Mouse (Mus musculus) limb, embryonic 11.5 days (tissue): ENCODE data around the gene Ctss. TPM values are rescaled to one million over a fixed set of nuclear protein-coding genes. Genes with fewer than 3 reads are reported as not detected.

Source experiments
- ATAC-seq: fragments of 200-750 bp; cut with Nextera tagmentation; 2 replicates; pipeline ENCODE4 v1.8.0; 2017; ENCODE audit warnings: low read depth; ENCODE audit not compliant: insufficient number of reproducible peaks, low FRiP score, low TSS enrichment
- DNase-seq: peaks from one replicate; pipeline ENCODE4 v3.0.0-alpha.2; 2015; ENCODE audit warnings: low spot score
- H3K27ac ChIP-seq: fragments of 300-500 bp; sonication (generic); replicated peaks from 2 replicates; pipeline ENCODE4 v1.5.1; 2014; ENCODE audit warnings: low read depth, mild to moderate bottlenecking, low read length
- H3K27me3 ChIP-seq: fragments of 300-500 bp; sonication (generic); 2 replicates; pipeline ENCODE4 v1.6.1; 2014; ENCODE audit warnings: mild to moderate bottlenecking, low read length, mixed read lengths; ENCODE audit not compliant: control insufficient read depth, insufficient read depth
- H3K36me3 ChIP-seq: fragments of 300-500 bp; sonication (generic); 2 replicates; pipeline ENCODE4 v1.6.1; 2014; ENCODE audit warnings: mild to moderate bottlenecking, low read length, moderate library complexity, mixed read lengths; ENCODE audit not compliant: control insufficient read depth, insufficient read depth
- H3K4me1 ChIP-seq: fragments of 300-500 bp; sonication (generic); 2 replicates; pipeline ENCODE4 v1.6.1; 2014; ENCODE audit warnings: low read length, mixed read lengths; ENCODE audit not compliant: control insufficient read depth, insufficient read depth
- H3K4me2 ChIP-seq: fragments of 300-500 bp; sonication (generic); 2 replicates; pipeline ENCODE4 v1.6.1; 2014; ENCODE audit warnings: low read depth, mild to moderate bottlenecking, moderate library complexity; ENCODE audit not compliant: severe bottlenecking
- H3K4me3 ChIP-seq: fragments of 300-500 bp; sonication (generic); 2 replicates; pipeline ENCODE4 v1.5.1; 2014; ENCODE audit warnings: low read depth, low read length
- H3K9ac ChIP-seq: fragments of 300-500 bp; sonication (generic); 2 replicates; pipeline ENCODE4 v1.6.1; 2014; ENCODE audit warnings: mild to moderate bottlenecking, low read length
- H3K9me3 ChIP-seq: fragments of 300-500 bp; sonication (generic); 2 replicates; pipeline ENCODE4 v1.6.1; 2016; ENCODE audit warnings: low read length; ENCODE audit not compliant: control insufficient read depth
- WGBS: fragments of 180-500 bp; shearing (Covaris S2); extraction: QIAGEN DNeasy Blood & Tissue Kit; methylation state at CpG from one replicate; pipeline ENCODE4 v1.1.7; 2014; 5-methylcytosine and 5-hydroxymethylcytosine counted together
- polyA plus RNA-seq: library from polyadenylated mRNA; unstranded; fragments of >200 nt; fragmentation: Nextera tagmentation; extraction: Ambion mirVana; gene quantifications from 2 replicates; pipeline ENCODE4 v1.2.1, GENCODE M21; 2014

Ctss gene
- 5.0 and 5.6 TPM in 2 replicates for polyA plus RNA-seq

DNA sequence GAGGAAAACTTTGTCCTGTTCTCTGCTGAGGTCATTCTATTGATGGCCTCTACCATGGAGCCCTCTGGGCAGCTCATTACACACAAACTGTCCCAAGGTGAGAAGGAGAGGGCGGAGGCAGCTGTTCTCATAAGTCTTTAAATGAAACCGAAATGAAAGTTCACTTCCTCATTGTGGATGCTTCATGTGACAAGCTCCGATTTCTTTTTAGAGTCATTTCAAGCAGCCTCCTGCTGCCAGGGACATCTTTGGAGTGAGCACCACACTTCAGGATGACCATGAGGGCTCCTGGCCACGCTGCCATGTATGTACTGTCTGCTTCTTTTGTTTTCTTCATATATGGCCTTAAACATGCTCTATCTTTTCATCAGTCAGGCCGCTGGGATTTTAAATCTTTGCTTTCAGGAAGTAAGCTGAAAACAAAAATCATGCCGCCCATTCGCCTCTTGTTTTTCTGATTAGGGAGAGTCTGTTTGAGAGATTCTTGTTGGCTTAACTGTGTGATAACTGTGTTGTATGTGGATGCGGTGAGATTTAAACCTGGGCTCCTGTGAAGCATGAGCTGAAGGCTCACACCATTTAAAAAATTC lies at the start of gene Ctss:
Gene Ctss, plus strand, starts transcription at position 165 of the 590 bp plus-strand sequence.
- Histone ChIP-seq H3K27me3 (no peaks in the 10 kb centered on the region), H3K9me3 (no peaks in the 10 kb centered on the region), H3K4me3 (no peak within 1 kb of the TSS), H3K27ac (no peak within 1 kb of the TSS), H3K4me1 (no peaks in the 10 kb centered on the region), H3K36me3 (no peaks in the 10 kb centered on the region), H3K9ac (no peak within 1 kb of the TSS), H3K4me2 (no peak within 1 kb of the TSS)
- WGBS, result 87% methylated on average over 8 of the region's 8 CpGs
- DNase-seq (no peak), ATAC-seq (no peak)

DNA sequence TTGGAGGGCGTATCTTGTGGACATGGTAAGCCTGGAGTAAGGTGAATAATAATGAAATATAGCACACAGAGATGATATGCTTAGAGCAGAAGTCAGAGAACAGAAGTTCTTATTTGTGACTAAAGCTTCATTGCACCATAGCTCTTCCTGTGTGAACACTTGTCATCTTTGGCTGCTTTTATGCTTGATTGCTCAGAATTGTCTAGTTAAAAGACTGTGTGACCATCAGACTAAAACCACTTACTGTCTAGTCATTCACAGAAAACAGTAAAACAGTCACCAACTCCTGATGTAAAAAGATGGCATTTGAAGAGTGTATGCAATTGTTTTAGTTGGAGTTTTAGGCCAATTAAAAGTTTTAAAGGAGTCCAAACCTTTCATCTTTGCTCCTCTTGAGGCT lies 47.6 kb upstream of the Ctss start:
- DNase-seq, result no peak
- Histone ChIP-seq H3K4me1 (no peaks in the 10 kb centered on the region), H3K27ac (no peak overlapping the region), H3K27me3 (no peaks in the 10 kb centered on the region), H3K4me2 (no peak overlapping the region), H3K4me3 (no peak overlapping the region), H3K36me3 (peaks cover 4% of the 10 kb centered on the region), H3K9me3 (no peaks in the 10 kb centered on the region), H3K9ac (no peak overlapping the region)
- 100% methylated on average over 1 of the region's 1 CpGs for WGBS
- ATAC-seq, result no peak

DNA sequence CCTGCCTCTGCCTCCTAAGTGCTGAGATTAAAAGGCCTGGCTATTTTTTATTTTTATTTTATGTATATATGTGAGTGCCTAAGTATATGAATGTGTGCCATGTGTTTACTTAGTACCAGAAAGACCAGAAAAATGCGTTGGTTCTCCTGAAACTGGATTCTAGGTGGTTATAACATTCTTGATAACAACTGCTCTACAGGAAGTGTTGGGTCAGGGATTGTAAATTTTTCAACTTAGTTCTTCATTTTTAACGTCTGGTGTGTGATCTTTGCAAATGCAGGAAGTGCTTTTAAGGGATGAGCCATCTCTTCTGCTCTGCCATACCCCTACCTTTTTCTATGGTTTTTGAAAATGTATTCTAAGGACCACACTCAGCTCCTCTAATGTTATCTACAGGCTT lies 40.2 kb upstream of the Ctss start:
- Histone ChIP-seq H3K4me2 (no peak overlapping the region), H3K36me3 (peaks cover 12% of the 10 kb centered on the region), H3K4me1 (no peaks in the 10 kb centered on the region), H3K4me3 (no peak overlapping the region), H3K27me3 (no peaks in the 10 kb centered on the region), H3K9me3 (no peaks in the 10 kb centered on the region), H3K9ac (no peak overlapping the region), H3K27ac (no peak overlapping the region)
- ATAC-seq, result no peak
- DNase-seq, result no peak
- 85% methylated on average over 2 of the region's 2 CpGs for WGBS

DNA sequence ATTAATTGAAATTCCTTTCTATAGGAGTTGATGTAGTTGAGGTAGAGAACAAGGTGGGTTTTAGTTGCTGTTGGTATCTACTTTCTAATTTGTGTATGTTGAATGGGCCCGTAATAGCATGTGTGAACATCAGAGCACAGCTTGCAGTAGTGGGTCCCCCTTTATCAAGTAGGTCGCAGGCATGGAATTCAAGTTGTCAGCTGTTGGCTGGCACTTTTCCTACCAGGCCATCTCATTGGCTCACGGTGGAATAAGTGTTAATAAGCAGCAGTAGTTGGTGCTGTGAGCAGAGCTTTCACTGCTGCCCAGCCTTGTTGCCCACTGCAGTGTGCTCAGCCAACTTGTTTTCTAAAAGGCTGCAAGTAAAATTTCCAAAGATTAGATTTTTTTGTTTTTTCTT lies 37.9 kb upstream of the Ctss start:
- DNase-seq (no peak), ATAC-seq (no peak)
- Histone ChIP-seq H3K4me3 (no peak overlapping the region), H3K9me3 (no peaks in the 10 kb centered on the region), H3K27me3 (no peaks in the 10 kb centered on the region), H3K4me1 (no peaks in the 10 kb centered on the region), H3K27ac (no peak overlapping the region), H3K9ac (no peak overlapping the region), H3K36me3 (peaks cover 14% of the 10 kb centered on the region), H3K4me2 (no peak overlapping the region)
- 81% methylated on average over 3 of the region's 3 CpGs for WGBS

DNA sequence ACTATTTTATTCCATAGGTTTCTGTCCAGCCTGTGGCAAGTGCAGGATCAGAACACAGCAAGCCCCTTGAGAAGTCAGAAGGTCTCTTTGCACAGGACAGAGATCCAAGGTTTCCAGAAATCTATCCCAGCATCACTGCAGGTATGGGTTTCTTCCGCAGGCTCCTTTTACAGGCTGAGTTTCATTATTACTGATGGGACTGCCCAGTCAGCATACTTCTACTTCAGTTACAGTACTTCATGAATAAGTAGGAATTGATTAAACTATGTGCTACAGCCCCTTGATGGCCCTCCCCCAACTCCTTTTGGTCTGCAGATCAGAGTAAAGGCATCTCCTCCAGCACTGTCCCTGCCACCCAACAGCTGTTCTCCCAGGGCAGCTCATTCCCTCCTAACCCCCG lies 36.3 kb upstream of the Ctss start:
- Histone ChIP-seq H3K27ac (no peak overlapping the region), H3K4me2 (no peak overlapping the region), H3K27me3 (no peaks in the 10 kb centered on the region), H3K36me3 (peaks cover 19% of the 10 kb centered on the region), H3K9ac (no peak overlapping the region), H3K9me3 (no peaks in the 10 kb centered on the region), H3K4me3 (no peak overlapping the region), H3K4me1 (no peaks in the 10 kb centered on the region)
- 95% methylated on average over 2 of the region's 2 CpGs for WGBS
- DNase-seq, result no peak
- no peak for ATAC-seq

DNA sequence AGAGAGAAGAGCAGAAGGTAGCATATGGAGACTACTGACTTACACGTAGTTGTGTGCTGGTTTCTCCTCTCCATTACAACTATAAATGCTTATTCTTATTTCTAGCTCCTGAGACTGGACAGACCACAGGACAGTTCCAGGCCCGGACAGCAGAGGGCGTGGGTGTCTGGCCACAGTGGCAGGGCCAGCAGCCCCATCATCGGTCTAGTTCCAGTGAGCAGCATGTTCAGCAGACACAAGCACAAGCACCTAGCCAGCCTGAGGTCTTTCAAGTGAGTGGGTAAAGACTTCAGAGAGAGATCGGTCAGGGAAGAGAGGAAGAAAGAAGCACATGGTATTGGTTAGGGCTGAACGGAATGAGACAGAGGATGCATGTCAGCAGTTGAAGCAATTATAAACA lies 32.2 kb upstream of the Ctss start:
- ATAC-seq, result 0 out of 2 replicates have a peak, but pooled peaks have one; percentile 26

DNA sequence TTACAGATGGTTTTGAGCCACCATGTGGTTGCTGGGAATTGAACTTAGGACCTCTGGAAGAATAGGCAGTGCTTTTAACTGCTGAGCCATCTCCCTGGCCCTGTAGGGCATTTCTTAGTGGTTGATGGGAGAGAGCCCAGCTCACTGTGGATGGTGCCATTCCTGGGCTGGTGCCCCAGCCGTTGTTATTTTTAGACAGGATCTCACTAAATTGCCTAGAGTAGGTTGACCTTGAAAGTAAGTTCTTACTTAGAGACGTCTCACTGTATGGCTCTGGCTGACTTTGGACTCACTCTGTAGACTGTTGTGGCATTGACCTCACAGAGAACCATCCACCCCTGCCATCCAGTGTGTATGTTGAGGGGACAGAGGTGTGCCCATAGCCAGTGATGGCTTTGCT lies 28.4 kb upstream of the Ctss start:
- no peak overlapping the region for H3K9ac ChIP-seq
- no peak overlapping the region for H3K4me3 ChIP-seq
- H3K4me2 ChIP-seq, result no peak overlapping the region
- WGBS, result 87% methylated on average over 2 of the region's 2 CpGs
- DNase-seq (no peak), ATAC-seq (no peak)
- no peaks in the 10 kb centered on the region for H3K9me3 ChIP-seq
- no peaks in the 10 kb centered on the region; the same call in 1 of the 2 replicates for H3K4me1 ChIP-seq
- peaks cover 10% of the 10 kb centered on the region; the same call in 1 of the 2 replicates for H3K36me3 ChIP-seq
- H3K27me3 ChIP-seq, result no peaks in the 10 kb centered on the region
- H3K27ac ChIP-seq, result no peak overlapping the region

More for the DNA sequence above, 32.2 kb upstream of the Ctss start:
- H3K27ac ChIP-seq, result no peak overlapping the region; the same call in 1 of the 2 replicates
- 37% methylated on average over 6 of the region's 6 CpGs for WGBS
- H3K9ac ChIP-seq, result no peak overlapping the region
- peak; percentile 82 for DNase-seq
- no peaks in the 10 kb centered on the region for H3K4me1 ChIP-seq
- H3K27me3 ChIP-seq, result no peaks in the 10 kb centered on the region
- peaks cover 21% of the 10 kb centered on the region for H3K36me3 ChIP-seq
- no peaks in the 10 kb centered on the region for H3K9me3 ChIP-seq
- no peak overlapping the region for H3K4me3 ChIP-seq
- H3K4me2 ChIP-seq, result no peak overlapping the region

DNA sequence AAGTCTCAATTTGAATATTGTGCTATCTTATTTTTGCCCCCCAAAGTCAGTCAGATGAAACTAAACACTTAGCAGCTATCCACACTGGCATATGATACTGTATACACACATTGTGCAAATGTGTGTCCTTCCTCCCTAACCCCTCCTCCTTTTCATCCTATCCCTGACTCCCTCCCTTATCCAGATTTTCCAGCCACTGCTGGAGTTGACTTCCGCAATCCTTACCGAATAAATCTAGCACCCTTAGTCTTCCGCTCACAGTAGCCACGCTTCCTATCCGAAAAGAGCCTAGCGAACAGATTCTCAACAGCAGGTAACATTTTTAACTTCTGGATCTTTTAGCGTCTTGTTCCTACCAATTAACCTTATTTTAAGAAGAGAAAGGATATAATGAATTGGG lies 27.6 kb upstream of the Ctss start, which contains the start of gene Ctsk:
Gene Ctsk, plus strand, starts transcription at position 233 of the 400 bp plus-strand sequence.
- WGBS, result 65% methylated on average over 7 of the region's 7 CpGs
- Histone ChIP-seq H3K4me2 (peak within 1 kb of the TSS; percentile 46), H3K27ac (peak within 1 kb of the TSS; percentile 59), H3K36me3 (peaks cover 8% of the 10 kb centered on the region; the same call in 1 of the 2 replicates), H3K4me3 (peak within 1 kb of the TSS; percentile 12; the same call in 1 of the 2 replicates), H3K4me1 (no peaks in the 10 kb centered on the region; the same call in 1 of the 2 replicates), H3K9ac (no peak within 1 kb of the TSS), H3K27me3 (no peaks in the 10 kb centered on the region), H3K9me3 (no peaks in the 10 kb centered on the region)
- ATAC-seq, result no peak
- no peak for DNase-seq
